Mouse (Mus musculus): ENCODE measurements around the gene B230217C12Rik.

The B230217C12Rik gene

DNA sequence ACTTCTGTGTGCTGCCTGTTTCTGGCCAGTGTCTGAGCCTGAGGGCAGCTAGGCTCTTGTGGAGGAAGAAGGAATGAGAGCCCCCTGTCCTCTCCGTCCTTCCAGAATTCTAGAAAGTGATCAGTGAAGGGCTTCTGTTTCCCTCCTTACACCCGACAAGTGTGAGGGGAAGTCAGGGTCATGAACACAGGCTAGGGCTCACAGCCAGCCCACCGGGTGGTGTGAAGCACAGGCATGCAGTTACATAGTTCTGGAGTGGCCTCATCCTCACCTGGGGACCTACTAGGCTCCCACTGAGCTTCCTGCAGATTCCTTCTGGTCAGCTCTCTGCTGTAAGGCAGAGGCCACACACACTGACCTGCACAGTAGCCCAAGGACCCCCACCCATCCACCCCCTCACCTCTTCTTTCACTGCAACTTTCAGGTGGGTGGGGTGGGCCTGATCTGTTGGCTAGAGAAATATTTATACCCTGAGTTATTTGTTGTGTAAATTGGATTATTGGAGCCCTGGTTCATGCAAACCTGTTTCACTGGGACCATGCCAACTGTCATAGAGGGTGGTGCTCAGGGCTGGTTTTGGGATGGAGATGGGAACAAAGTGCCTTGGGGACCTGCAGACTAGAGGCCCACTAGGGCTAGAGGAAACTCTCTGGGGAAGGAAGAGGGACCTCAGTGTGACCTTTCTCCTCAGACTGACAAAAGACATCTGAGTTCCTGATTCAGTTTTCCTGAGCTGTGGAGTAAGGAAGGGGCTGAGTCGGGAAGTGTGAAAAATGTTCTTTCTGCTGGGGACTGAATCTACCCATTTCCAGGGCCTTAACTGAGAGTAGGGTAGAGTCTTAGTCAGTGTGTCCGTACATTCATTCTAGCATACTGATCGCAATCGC is 31.1 kb upstream of the B230217C12Rik start:
- no peak for DNase-seq

DNA sequence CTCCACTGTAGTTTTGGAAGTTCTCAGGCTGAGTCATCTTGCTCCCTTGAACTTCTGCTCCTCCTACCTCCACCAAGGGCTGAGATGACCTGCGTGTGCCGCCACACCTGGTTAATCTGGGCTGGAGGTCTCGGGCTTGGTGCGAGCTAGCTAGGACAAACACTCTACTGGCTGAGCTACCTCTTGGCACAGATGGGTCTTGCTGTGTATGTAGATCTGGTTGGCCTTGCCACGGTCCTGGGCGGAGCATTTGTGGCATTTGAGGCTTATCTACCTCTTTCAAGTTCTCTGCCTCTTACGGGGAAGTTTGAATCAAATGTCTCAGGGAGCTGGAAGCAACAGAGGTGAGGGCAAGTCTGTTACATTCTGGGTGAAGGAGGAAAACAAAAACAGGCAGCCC is 30.2 kb upstream of the B230217C12Rik start:
- no peak for DNase-seq

DNA sequence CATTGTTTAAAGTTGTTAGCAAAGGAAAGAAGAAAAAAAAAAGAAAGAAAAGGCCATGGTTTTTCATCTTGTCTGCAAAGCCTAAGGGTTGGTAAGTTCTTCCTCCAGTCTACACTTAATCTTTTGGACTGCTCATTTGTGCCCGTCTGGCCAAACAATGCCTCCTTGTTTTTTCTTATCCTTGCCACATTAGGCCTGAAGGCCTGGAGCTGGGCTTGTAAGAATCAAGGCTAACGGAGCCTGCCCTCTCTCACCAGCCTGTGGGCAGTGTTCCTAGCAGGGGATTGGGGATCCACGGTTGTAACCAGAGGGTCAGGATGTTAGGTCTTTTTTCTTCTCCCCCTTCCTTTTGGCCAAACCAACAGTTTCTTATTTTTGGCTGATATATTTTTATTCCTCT is 29.6 kb upstream of the B230217C12Rik start:
- DNase-seq = peak; percentile 27

DNA sequence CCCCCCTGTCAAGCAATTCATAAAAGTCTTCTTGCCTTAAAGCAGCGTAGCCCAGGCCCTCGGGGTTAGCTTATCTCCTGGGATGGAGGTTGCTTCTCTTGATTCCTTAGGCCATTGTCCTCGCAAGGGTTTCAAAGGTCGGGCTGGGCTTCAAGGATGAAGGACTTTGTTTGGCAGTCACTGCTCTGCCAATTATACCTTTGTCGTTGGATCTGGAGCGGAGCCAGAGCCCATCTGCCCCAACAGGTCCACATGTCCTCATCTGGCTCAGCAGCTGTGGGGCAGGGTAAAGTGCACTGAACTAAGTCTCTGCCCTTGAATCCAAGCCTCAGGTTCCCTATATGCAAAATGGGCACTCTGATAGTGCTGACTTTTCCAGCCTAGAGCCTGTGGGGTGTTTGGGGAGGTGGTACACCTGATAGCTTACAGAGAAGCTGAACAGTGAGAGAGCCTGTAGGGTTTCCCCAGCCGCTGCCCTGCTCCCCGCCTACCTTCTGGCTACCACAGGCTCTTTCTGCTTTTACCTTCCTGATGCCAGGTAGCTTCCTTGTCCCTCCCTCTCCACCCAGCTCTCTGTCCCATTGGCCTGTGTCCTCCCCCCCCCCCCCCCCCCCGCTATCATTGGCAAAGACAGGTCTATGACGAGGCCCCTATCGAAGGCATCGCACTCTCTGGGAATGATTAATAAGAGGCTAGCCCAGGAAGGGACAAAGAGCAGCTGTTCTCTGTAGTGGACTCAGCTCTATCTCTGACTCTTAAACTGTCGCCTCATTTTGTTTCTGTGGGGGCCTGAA is 28.8 kb upstream of the B230217C12Rik start:
- DNase-seq = peak; percentile 31

DNA sequence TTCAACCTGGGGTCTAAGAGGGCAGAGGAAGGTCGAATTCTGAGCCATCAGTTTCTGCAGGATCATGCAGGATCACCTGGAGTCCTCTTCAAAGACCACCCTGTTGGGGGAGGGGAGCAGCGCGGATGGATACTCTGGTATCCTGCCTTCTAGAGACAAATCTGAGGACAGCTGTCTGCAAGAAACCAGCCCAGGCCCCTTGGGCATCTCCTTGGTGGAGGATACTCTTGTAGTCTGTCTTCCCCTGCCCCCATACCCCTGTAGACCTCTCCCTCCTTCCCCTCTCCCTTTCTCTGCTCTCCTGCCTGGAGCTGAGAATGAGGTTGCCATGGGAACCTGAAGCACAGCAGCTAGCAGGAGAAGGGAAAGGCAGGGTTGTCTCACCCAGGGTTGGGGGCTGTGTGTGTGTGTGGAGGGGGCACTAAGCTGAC is 28.1 kb upstream of the B230217C12Rik start:
- peak; percentile 77 for DNase-seq

DNA sequence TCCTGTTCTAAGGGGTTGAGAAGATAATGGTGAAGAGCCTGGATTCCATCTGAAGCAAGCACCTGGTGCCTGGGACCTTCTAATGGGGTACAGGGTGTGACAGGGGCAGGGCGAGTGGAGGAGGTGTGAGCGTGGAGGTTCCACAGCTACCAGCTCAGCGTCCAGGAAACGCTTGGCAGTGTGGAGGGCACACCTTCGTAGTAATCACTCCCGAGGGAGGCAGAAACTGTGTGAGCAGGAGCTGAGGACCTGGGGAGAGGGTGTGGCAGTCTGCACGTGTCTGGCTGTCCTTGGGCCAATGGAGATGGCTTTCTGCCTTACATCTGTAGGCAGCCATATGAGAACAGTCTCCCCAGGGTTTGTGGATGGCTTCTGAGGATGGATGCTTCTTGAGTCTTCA is 27.5 kb upstream of the B230217C12Rik start:
- no peak for DNase-seq

DNA sequence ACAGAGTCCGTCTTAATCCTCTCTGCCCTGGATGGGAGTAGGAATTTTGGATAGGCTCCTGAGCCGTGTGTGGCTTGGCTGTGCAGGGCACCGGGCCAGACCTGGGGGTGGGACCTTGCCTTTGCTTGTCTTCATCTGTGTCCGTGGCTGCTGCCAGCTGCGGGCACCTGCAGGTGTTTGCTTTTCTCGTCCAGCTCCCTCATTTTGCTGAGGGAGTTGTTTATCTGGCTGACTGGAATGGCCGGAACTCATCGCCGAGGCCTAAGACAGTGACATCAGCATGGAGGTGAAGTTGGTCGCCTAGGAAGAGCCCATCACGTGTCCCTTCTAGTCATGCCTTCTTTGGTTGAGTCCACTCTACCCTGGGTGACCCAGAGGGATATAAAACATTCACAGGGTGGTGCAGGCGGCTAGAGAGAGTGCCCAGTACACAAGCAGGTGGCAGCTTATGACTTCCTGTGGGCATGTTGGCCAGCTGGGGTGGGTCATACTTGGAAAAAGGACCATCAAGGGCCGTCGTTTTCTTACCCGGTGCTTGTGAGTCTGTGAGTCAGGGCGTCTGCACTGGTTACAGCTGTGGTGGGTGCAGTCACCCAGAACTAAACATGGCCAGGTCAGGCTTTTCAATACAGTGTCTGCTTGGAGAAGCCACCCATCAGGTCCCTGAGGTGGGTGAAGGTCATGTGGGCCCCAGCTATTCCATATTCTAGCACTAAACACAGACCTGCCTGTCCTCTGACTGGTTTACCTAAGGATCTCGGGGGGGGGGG is 26.6 kb upstream of the B230217C12Rik start:
- DNase-seq = no peak

DNA sequence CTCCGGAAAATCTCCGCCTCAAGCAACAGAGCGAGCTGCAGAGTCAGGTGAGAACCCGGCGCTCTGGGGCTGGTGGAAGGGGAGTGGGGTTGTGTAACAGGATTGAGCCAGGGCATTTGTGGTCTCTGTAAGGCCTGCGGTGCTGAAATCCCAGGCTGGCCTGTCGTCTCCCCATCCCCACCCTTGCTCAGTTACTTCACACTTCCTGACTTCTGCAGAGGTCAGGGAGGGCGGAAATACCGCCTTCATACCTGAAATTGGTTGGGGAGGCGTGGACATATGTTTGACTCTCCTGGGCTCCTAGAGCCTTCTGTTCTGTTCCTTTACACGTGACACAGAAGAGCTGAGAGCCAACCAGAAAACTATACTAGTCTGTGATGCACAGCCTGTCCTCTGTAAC is 24.8 kb upstream of the B230217C12Rik start:
- DNase-seq = no peak

DNA sequence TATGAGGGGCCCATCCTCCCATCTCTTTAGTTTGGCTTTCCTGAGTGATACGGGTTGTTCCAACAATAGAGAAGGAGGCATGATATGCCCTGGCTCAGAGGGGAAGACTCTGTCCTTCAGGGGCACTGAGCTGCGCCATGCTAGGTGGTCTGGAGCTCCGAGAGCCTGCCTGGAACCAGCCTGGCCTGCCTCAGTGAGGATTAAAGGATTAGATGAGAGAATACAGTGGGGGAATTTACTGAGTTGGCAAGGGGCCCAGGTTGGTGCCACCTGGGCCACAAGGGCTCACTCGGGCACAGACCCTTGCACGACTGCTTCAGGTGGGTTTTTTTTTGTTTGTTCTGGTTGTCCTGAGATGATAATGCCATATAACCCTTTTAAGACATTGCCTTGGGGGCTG is 24.4 kb upstream of the B230217C12Rik start:
- DNase-seq = no peak

DNA sequence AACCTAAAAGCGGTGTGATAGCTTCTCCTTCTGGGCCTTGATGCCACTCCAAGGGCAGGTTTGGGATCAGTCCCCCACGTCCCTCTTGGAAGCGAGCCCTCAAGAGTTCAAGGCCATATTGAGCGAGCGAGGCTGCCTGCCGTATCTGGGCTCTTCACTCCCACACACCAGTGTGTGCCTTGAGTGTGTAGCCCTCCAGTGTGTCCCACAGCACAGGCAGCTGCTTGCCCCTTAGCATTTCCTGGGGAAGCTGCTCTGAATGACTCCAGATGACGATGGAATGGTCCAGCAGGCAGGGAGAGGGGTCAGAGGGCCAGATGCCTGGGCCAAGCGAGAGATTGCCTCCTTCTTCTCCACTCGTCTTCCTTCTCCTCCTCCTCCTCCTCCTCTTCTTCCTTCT is 23.7 kb upstream of the B230217C12Rik start:
- DNase-seq = peak; percentile 39

DNA sequence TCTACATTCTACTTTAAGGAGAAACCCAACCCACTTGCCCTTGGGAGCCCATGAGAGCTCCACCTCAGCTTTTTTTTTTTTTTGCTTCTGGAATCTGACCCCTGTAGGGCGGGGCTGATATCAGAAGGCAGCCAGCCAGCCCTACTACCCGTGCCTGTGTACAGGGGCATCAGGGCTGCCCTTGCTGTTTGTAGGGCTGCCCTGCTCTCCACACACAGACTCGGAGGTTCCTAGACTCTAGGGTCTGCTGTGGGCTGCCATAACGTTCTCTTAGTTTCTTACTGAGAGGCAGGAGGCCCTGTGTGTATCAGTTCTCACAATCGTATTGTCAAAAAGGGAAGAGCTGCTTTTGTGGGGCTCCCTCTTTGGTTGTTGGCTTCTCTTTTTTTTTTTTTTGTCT is 23.2 kb upstream of the B230217C12Rik start:
- peak; percentile 62 for DNase-seq

DNA sequence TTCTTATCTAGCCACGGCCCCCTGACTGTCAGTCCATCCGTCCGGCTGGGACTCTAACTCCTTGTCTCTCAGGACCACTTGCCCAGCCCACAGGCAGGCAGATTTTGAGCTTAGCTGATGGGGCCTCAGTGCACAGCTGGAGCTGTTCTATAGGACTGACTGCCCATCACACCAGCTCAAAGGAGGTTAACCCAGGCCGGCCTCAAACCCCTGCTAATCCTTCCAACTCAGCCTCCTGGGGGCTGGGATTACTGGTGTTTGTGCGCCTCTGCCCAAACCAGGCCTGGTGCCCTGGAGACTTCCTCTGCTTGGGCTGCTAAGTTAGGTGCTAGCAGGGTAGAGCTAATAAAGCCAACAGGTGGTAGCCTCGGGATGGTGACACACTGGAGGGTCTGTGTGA is 22.6 kb upstream of the B230217C12Rik start:
- DNase-seq = no peak

DNA sequence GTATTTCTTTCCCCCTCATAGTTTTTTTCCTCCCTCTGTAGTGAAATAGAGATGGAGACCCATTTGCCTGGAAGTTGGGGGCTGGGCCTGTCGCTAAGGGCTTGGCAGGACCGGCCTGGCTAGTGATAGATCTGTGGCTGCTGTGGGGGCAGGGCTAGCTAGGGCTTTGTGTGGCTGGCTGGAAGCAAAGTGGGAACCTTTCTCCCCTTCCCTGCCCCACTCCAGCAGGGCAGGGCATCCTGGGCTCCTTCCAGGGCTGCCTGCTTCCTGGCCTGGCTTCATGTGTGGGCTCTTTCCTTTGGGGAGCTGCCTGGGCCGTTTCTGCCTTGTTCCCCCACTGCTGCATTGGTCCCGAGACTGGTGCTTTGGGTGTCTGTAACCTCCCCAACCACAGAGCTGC is 22.0 kb upstream of the B230217C12Rik start:
- peak; percentile 85 for DNase-seq

DNA sequence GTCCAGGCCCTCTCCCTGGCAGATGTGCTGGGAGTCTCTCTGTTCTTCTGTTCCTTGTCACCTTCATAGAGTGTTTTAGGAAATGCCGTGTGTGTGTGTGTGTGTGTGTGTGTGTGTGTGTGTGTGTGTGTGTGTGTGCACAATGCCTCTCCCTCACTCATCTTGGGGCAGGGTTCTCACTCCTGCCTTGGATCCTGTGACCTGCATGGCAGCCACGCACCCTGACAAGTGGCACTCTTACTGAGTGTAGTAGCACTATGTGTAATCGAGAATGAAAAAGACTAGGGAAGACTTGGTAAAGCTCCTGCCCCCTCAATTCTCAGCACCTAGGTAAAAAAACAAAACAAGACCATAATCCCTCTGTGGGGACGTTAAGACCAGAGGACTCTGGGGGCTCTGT is 21.5 kb upstream of the B230217C12Rik start:
- no peak for DNase-seq

DNA sequence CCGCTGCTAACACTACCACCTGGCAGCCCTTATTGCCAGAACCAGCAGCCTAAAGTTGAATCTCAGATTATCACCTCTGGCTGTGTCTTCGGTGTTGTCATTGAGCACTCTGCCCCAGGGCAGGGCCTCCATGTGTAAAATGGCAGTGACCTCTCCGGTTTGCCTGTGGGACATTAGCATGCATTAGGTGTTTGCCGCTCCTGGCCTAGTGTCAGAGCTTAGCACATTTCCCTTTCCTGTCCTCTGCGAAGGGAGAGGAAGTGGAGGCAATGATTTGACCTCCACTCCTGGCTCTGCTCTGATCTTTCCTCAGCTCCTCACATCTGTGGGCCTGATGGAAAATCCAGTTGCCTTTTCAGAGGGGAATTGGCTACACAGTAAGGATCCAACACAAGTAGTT is 20.7 kb upstream of the B230217C12Rik start:
- DNase-seq = no peak

DNA sequence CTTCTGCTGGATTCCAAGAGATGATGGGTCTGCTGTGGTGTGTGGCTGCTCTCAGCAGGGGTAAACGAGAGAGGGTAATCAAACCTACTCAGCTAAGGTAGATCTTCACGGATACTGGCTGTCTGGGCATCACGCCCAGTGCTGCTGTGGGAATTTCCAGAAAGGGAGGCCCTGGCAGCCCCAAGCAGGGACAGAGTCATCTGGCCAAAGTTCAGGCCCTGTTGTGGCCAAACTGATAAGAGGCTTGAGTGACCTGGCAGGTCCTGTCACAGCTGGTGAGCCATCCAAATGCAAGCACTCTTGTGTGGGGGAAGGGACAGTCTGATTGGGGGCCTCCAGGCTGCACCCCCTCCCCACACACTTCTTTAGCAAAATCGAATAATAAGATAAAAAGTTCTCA is 19.7 kb upstream of the B230217C12Rik start:
- no peak for DNase-seq

DNA sequence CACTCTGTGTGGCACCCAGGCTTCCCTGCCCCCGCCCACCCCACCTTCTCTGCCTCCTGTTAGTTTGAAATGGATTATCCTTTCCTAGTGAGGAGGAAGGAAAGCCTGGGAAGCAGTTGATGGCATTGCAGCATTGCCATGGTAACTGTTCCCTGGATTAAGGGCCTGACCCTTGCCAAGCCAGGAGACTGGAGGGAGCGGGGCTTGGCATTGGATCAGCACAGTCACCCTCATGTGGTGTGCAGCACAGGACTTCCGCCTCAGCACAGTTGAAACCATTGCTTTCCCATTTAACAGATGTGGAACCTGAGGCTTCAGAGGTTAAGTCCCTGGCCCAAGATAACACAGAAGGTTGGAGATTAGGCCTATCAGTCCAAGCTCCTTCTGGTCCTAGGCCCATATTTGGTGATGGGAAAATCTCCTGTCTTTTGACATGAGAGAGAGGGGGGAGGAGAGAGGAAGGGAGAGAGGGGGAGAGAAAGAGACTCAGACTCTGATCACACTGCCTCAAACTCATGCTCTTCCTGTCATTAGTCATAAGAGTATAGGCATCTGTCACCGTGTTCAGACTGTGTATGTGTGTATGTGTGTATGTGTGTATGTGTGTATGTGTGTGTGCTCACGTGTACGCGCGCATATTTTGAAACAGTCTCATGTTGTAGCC is 19.0 kb upstream of the B230217C12Rik start:
- no peak for DNase-seq

DNA sequence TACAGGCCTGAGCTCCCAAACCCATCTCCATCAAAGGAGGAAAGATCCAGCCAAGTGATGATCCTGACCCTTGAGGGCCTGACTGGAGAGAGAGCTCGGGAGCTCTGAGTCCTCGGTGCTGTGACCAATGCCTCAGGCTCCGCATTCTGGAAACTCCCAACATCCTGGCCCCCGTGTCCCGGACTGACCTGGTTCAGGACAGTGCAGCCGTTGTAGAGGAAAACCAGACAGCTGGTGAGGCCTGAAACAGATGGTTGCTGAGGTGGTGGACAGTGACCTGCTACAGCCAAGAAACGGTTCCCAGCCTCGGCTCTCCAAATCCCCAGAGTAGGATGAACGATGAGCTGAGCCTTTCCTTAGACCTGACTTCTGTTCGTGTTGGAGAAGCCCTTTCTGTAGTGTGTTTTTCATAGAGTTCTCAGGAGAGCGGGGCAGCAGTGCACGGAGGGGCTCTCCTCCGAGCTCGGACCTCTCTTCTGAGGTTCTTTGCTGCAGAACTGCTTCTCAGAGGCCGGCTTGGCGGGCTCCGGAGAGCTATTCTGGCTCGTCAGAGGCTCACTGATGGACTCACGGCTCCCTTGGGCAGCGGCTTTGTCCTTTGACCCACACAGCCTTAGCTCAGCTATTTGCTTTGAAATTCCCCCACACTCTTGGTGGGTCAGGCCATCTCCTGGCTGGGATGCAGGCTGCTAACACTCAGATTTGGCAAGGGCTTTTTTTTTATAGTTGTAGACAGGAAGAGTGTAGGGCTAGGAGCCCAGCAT is 17.6 kb upstream of the B230217C12Rik start:
- DNase-seq = no peak

DNA sequence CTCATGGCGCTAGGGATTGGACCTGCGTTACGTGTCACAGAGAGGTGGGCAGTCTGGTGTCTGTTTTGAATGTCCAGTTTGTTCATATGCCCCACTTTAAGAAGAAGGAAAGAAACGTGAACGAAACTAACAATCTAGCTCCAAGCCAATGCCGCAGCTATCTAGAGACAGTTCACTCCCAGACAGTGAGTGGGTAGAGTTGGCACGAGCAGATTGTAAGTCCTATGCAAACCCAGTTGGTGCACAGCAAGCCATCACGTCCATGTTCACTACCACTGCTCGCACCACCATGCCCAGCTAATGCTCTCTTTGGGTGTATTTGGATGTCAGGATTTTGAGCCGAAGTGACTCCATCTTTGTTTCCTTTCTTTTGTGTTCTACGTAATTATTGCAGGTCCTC is 16.4 kb upstream of the B230217C12Rik start:
- DNase-seq = no peak

DNA sequence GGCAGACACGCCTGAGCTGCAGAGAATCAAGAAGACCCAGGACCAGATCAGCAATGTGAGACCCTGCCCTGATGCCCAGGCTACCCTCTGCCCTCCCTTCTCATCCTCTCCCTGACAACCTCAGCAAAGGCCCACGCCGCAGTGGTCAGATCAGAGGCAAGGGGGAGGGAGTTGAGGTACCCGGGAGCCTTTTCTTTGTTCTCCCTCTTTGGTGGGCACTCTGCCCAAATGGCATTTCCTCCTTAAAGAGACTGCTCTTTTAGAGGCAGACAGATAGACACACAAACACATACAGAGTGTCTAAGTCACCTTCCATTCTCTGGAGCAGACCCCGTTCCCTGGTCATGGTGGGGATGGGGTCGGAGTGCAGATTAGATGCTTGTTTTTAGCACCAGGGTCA is 15.7 kb upstream of the B230217C12Rik start:
- no peak for DNase-seq

DNA sequence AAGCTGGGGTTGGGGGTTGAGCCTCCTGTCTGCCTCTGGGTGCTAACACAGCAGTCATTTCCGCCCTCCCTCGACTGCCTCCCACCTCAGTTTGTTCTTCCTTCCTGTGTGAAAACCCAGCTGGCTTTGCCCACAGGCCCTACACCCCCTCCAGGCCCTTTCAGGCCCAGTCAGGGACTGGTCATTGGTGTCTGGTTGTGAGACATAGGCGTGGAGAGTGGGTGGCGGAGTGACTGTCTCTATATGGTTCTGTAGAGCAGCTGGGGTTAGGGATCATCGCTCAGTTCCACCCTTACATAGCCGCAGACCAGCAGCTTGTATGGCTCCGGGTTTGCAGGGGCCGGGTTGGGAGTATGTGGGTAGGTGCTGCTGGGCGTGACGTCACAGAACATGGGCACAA is 15.3 kb upstream of the B230217C12Rik start:
- no peak for DNase-seq

DNA sequence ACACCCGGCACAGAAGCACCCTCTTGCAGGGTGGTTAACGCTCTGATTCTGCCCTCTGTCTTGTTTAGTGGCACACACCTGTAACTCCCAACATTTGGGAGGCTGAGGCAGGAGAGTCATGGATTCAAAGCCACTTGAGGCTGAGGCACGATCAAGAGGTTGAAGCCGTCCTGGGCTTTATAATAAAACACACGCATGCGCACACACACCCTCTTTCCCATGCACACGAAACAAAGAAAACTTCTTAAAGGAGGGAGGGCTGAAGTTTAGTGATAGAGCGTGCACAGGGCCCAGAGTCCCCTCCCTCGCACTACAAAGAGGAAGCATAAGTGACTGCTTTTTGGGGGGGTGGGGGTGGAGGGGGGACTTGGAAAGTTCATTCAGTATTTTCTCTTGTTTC is 14.6 kb upstream of the B230217C12Rik start:
- no peak for DNase-seq
